Mouse (Mus musculus): ENCODE data around the gene Tmcc2. TPM values are rescaled to one million over a fixed set of nuclear protein-coding genes. Genes with fewer than 3 reads are reported as not detected.

Gene Tmcc2
- total RNA-seq (2015) (4.9 and 6.9 TPM in 2 replicates), total RNA-seq (2017) (5.3 and 7.8 TPM in 2 replicates)

DNA sequence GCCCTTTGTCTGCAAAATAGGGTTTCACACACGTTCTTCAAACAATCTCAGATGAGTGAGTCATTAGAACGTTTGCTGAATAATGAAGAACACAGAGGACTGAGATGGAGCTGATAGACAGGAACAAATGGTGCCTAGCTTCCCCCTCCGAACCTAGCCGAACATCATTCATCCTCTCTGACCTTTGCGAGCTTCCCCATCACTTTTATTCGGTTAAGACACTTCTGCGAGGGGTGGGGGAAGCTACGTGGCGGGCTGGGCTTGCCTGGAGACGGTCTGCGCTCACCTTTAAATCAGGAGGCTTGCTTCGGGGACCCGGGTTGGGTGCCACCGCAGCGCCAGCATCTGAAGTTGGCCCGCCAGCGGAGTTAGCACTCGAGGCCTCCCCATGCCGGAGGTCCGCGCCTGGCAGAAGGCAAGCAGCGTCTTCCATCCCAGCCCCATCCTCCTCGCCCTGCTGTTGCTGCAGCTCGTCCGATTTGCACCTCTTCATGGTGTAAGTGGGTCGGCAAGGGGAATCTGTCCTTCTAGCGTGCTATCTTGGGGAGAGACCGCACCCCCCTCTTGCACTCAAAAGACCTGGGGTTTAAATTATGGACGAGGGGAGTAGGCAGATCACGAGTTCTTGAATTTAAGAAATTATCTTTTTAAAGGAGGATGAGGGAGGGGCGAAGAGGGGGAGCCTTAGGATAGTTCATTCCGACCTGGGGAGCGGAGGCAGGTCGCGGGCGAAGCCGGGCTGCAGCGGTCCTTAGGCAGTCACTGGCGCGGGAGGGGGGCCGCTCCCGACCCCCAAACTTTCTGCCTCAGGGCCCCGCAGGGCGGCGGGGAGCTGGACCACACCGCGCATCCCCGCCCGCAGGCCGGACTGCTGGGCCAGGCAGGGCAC, at the start of gene Tmcc2:
Tmcc2 (minus strand) TSS at position 591 of the 889 bp plus-strand sequence.
- ATAC-seq (ENCODE audit: poor library complexity, severe bottlenecking), result peak; percentile 39

DNA sequence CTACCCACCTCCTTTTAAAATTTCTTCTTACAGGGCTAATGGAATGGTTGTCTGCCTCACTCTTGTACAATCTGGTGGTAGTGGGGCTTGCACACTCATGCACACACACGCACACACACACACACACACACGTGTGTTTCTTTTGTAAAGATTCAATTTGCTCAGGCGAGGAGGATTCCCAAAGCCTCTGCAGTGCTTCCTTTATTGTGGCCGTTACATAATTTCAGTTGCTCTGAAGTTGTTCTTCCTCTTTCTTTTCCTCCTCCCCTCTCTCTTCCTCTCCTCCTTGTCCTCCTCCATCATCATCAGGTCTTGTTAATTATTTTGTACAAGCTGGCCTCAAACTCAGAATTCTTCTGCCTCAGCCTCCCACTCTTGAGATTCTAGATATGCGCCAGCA, 46.3 kb upstream of the Tmcc2 start:
- ATAC-seq (ENCODE audit: poor library complexity, severe bottlenecking), result peak; percentile 81

DNA sequence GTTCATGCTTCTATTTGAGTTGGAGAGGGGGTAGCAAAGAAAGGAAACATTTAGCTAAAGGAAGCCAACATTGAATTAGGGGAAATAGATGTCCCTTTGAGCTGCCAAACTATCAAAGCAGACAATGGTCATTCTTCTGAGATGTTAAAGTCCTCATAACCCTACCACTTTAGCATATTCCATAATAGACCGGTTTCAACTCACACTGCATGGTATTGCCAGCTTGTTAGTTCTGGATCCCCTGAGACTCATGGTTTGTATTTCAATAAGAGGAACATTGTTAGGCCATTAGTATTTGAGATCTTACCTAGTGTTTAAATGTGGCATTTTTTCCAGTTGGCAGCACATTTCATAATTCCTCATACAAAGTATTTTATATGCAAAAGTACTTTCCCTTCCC, 45.9 kb upstream of the Tmcc2 start:
- peak; percentile 18 for ATAC-seq (ENCODE audit: poor library complexity, severe bottlenecking)

DNA sequence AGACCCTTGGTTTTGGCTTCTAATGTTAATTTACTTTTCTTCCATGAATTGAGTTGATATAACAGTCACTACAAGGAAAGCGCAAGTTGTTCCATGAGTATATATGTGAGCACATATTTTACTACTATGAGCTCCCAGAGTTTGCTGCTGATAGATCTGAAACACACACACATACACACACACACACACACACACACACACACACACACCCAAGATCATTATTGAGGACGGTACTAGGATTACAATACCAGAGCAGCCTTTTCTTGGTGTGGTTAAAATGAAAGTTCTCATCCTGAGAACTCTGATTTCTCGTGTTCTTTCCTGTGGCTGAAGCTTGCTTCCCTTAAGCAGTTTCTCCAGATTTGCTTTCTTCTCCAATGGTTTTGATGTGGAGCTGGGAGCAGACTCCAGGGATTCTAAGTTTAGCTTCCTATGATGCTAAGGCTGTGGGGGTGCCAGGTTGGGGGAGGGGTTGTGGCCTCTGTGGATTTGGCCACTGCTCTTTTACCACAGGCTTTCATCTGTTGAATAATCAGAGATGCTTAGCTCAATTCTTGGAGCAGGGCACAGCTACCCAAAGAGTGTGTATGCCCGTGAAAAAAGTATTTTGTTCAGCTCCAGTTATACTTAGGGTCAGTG, 45.4 kb upstream of the Tmcc2 start:
- no peak for ATAC-seq (ENCODE audit: poor library complexity, severe bottlenecking)

DNA sequence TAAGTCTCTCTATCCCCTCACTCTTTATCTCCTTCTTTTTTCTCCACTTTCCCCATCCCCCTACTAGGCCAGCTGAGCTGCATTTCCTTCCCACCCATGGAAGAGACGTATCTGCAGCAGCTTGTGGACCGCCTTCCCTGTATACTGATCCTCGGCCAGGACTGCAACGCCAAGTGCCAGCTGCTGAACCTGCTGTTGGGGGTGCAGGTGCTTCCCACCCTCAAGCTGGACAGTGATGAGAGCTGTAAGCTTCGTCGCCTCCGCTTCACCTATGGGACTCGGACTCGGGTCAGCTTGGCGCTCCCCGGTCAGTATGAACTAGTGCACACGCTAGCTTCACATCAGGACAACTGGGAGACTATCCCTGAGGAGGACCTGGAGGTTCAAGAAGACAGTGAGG, 43.0 kb upstream of the Tmcc2 start:
- ATAC-seq (ENCODE audit: poor library complexity, severe bottlenecking), result no peak

DNA sequence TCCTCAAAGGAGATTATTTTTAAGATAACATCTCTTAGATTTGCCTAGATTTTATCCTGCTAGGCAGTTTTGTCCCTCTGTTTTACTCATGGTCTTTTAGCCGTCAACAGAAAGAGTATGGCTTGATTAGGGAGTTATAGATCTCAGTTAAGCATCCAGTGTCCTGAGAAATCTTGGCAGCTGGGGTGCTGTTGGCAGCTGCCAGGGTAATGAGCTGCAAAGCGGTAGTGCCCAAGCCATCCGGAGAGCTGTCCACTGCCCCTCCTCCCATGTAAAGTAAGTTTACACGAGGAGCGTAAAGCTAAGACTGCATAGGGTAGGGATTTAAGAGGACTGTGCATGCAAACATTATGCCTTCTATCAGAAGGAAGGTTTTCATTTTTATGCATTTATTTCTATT, 42.3 kb upstream of the Tmcc2 start:
- ATAC-seq (ENCODE audit: poor library complexity, severe bottlenecking), result no peak

DNA sequence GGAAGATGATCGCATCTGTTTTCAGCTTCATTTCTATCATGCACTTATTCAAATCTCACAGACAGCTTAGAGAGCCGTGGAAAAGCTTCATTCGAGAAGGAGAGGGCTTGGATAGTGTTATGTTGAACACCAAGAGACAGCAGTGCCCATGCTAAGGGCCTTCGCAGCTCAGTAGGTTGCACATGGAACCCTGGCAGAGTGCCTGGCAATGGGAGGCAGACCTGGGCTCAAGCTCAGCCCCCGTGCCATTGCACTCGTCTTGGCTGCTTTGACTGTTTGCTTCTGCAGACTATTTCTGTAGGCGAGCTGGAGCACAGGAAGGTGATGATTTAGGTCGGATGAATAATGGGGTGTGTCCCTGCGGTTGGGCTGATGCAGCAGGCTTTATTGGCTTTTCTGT, 40.6 kb upstream of the Tmcc2 start:
- ATAC-seq (ENCODE audit: poor library complexity, severe bottlenecking), result no peak

DNA sequence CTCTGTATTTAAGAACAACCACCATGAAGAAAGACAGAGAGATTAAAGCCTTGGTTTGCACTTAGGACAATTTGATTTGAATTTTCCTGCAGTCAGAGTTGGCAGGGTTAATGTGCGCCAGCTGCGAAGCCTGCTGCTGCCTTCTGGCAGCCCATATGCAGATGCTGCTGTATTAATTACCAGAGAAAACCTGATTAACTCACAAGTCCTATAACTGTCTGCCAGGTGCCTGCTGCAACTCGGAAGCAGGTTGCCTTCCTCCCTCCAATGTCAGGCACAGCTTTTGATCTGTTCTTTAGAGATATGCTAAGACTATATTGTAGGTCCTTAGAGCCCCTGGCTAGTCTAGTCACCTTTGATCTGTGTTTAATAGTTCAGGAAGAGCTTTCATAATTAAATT, 39.7 kb upstream of the Tmcc2 start:
- ATAC-seq (ENCODE audit: poor library complexity, severe bottlenecking), result no peak

DNA sequence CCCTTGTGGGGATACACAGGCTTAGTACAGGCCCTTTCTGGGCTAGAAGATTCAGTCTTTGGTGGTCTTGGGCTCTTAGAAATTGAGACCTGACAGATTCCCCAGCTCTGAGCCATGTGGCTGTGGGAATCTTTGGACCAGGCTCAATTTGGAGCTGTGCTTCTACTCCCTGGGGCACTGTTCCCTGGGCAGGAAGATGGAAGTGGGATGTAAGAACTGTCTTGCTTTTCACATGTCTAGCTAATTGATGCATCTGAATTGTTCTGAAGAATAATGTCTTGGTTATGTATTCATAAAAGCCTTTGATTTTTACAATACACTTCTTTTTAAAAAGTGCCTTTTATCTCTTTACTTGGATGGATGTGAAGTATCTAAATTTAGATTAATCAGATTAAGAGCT, 34.5 kb upstream of the Tmcc2 start:
- no peak for ATAC-seq (ENCODE audit: poor library complexity, severe bottlenecking)

DNA sequence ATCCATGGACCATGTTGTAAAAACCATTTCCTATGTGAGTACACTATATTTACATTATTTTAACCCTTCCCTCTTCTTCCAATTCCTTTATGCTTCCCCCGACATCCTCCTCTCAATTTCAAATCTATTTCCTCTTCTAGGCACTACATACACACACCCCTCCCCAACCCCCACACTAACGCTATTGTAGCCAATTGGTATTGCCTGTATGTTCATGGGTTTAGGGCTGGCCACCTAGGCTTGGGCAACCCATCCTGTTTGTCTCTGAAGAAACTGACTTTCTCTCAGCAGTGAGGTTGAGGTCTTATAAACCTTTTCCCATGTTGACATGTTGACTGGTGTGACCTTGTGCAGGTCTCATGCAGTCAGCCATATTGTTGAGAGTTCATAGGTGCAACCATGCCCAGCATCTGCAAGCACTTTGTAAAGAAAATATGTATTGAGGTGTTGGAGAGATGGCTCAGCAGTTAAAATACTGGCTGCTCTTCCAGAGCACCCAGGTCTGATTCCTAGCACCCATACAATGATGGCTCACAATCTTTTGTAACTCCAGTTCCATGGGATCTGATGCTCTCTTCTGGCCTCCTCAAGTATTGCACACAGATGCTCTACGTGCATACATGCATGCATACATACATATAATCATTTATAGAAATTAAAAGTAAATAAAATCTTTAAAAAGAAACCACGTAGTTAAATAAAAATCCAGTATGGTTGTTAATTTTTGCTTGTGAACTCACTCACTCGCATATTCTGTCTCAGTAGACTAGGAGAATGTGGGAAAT, 32.0 kb upstream of the Tmcc2 start:
- ATAC-seq (ENCODE audit: poor library complexity, severe bottlenecking), result peak; percentile 58

DNA sequence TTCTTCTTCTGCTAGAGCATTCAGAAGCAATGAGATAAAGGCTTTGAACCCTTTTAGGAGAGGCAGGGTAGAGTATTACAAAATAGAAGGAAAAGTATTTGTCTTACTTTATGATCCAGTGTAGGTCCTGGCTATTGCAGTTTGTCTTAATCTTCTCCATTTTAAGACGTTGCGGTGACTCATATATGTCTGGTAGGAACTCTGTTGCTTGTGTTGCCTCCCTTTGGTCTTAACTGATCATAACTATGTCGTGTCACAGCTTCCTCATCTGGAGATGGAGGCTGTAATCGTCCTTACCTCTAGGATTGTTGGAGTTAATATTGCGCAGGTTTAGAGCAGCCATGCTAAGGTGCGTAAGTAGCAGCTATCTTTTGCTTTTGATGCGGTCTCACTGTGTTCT, 29.6 kb upstream of the Tmcc2 start:
- ATAC-seq (ENCODE audit: poor library complexity, severe bottlenecking), result peak; percentile 45

DNA sequence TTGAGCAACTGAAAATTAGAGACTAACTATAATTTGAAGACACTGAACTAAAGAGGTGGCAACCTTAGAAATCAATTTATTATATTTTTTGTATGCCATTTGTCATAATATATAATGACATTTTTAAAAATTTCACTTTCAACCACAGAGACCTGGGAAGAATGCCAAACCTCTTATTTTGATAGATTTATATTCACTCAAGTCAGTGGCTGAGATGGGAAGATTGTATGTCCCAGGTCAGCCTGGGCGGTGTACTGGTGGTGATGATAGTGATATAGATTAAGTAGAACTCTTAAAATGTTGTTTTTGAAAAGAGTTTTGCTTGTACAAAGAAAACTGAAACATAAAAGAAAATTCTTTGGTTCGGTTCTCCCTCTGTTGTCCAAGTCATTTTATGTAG, 29.1 kb upstream of the Tmcc2 start:
- ATAC-seq (ENCODE audit: poor library complexity, severe bottlenecking), result no peak

DNA sequence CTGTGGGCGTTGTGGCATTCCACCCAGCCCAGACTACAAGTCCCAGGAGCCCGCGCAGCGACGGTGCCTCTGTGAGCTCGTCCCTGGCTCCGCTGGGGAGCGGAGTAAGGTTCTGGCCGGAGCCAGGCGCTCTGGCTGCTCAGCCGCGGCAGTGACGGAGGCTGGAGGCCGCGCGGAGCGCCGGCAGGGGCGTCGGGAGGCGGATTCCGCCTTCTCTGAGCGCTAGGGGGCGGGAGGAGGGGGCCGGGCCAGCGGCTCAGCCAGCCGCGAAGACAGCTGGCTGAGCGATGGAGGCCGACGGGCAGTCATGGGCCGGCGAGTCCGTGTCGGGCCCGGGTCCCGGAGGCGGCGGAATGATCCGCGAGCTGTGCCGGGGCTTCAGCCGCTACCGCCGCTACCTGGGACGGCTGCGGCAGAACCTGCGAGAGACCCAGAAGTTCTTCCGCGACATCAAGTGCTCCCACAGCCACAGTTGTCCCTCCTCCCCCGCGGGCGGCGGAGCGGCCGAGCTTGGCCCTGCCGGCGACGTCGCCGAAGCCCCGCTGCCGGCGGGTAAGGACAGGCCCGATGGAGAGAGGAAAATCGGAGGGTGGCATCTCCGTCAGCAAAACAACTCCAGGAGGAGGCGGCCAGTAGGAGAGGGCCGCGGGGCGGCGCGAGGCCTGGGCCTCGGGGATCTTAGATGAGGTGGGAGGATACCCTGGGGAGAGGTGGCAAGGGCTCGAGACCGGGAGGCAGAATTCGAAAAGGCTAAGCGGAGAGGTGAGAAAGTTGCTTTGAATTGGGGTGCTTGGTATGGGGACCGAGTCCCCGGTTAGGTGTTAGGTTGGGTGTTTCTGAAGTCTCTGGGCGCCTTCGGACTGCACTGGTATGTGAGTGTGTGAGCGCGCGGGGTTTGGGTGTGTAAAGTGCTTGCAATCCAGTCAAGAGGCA, 26.5 kb upstream of the Tmcc2 start, which contains the start of gene Dstyk:
Dstyk (plus strand) TSS at position 237 of the 933 bp plus-strand sequence.
- ATAC-seq (ENCODE audit: poor library complexity, severe bottlenecking), result peak; percentile 89

DNA sequence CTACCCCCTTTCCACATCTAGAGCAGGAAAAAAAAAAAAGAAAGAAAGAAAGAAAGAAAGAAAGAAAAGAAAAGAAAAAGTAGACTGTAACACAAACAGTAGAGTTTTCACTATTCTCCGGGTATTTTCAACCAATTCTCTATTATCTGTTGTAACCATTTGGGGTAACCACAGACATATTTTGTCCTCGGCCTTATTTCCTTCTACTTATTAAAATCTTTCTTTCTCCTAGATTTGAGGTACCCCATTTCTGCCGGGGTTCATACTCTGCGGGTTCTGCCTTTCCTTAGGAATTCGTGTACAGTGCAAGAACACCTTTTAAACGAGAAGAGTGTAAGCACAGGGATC, 25.8 kb upstream of the Tmcc2 start:
- ATAC-seq (ENCODE audit: poor library complexity, severe bottlenecking), result no peak

DNA sequence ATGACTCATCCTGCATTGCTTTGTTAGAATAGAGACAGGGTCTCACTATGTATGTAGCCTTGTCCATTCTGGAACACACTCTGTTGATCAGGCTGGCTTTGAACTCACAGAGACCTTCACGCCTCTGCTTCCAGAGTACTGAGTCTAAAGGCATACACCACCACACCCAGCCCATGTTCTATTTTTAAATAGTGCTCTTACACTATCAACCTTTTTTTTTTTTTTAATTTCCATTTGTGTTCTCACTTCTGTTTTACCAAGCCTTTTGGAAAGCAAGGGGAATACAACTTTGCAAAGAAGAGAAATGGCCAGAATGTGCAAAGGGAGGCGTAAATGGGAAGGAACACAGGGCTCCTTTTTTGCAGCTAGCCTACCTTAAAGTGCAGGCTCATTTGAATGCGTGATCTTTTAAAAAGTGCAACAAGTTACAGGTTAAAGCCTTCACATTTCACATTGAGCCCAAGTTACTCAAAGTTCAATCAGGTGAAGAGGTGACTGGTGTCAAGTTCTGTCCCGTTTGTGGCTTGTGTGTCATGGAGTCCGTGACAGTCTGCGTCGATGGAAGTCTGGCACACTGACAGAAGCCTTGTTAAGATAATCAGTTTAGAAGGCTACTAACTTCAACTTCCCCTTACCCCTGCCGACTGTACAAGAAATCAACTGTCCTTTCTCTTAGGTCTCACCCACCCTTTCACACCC, 25.3 kb upstream of the Tmcc2 start:
- peak; percentile 14; the same call in 1 of the 2 replicates for ATAC-seq (ENCODE audit: poor library complexity, severe bottlenecking)

DNA sequence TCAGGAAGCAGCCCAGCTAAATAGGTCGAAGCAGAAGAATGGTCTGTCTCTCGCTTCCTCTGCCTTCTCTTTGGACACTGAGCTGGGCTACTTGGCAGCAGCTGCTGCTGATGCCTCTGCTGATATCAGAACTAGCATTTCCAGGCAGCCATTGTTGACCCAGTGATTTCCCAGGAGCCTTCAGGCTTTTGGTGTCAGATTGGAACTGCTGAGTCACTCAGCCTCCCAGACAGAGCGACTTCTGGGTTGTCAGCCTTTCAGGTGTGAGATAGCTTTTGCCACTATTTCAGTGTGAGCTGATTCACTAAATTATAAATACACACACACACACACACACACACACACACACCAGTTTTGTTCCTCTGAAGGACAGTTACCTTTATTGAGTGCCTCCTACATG, 19.6 kb upstream of the Tmcc2 start:
- no peak for ATAC-seq (ENCODE audit: poor library complexity, severe bottlenecking)

DNA sequence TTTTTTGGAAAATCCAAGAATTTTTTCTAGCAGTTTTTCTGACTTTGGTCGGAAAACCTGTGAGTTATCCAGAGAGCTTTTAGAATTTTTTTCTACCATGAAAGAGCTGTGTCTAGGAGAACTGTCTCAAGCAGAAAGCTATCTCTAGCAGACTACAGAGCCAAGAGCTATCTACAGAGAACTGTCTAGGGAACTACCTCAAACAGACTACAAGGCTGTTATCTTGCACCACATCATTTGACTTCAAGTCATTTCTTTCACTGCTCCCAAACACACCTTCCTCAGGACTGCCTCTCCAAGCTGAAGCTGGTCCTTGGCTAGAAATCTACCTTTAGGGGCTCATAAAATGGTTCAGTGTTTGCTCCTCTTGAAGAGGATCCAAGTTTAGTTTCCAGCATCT, 10.8 kb upstream of the Tmcc2 start:
- ATAC-seq (ENCODE audit: poor library complexity, severe bottlenecking), result no peak

DNA sequence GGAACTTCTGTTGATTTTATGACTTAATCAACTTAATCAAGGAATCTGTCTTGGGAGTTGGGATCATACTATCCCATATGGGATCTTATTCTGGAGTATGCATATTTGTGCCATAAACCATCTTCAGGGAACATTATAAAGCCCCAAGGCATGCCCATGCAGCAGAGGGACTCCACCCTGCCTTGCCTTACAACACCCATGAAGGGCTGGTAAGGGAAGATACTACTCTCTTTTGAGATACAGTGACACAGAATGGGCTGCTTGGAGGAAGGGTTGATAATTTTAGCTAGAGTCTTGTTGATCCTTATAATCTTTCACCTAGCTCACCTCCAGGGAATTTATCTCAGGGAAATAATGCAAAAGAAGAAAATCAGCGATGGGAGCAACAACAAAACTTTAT, 9.5 kb upstream of the Tmcc2 start:
- ATAC-seq (ENCODE audit: poor library complexity, severe bottlenecking), result no peak

DNA sequence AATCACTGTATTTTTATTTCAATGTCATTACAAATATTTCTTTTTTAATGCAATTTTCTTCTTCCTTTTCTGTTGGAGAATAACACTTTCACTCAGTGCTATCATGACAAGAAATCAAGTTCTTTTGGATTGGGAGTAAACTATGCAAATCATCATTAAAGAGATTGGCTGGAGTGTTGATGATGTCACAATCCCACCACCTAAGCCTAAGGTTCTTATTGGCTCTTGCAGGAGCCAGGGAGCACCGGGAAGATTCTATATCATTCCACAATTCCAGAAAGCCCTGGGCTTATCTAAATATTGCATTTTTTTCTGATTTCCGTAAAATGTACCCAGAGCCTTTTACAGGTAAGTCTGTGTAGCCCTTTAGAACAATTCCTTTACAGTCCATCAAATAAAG, 5.6 kb upstream of the Tmcc2 start:
- no peak for ATAC-seq (ENCODE audit: poor library complexity, severe bottlenecking)

DNA sequence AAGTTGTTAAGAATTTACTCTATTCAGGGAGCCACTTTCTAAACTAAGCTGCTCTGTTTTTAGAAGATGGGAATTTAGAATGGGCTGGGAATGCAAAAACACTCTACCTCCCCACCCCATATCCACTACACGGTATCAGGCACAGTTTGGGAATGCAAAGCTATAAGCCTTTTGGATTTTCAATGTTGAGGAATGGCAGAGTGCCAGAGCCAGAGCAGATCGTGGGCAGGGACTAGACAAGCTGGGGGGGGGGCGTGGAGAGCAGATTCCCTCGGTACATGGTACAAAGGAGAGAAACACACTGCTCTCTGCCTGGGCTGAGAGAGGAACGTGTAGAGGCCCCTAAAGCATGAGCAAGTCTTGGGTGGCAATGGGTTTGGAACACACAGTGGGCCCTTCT, 1.8 kb upstream of the Tmcc2 start:
- ATAC-seq (ENCODE audit: poor library complexity, severe bottlenecking), result no peak

All from megakaryocyte, adult 5-6 weeks (primary cell).